Comparison of ENCODE assay signal across 11 mouse cellular contexts in genomic region chr2:73659041-73659440, GRCm38 (mm10).
DNase-seq lines count a peak whose midpoint lies in the region; ATAC-seq and TF ChIP-seq lines count a peak whose summit lies in the region.
"Had no signal": no experiment of that assay in that cellular context is flagged by ENCODE, and none has a peak within 500 bp of the region (broad histone marks: within the 10 kb centered on the region; RNA-seq: fewer than 3 reads in every experiment).

No protein-coding gene starts in this region.

- intact Hi-C loops in gastrocnemius, postnatal 36 days (cut with DNase I) = no loop called here

- no peaks in the 10 kb centered on the region for H3K4me1 ChIP-seq in embryonic facial prominence, embryonic 14.5 days (ENCODE audit: control insufficient read depth, insufficient read depth, low read length)
- peaks cover 30% of the 10 kb centered on the region for H3K4me1 ChIP-seq in embryonic facial prominence, embryonic 10.5 days
- peaks cover 21% of the 10 kb centered on the region; the same call in 1 of the 2 replicates for H3K4me1 ChIP-seq in heart, postnatal 0 days (ENCODE audit: control insufficient read depth, insufficient read depth)
- H3K4me1 ChIP-seq in neural tube, embryonic 13.5 days (replicated peaks) = peaks cover 46% of the 10 kb centered on the region
- no peaks in the 10 kb centered on the region for H3K4me1 ChIP-seq in stomach, postnatal 0 days (replicated peaks; ENCODE audit: control insufficient read depth, insufficient read depth)

- H3K9ac ChIP-seq in embryonic facial prominence, embryonic 14.5 days (ENCODE audit: low read depth, low read length) = no peak overlapping the region
- no peak overlapping the region for H3K9ac ChIP-seq in heart, postnatal 0 days (replicated peaks; ENCODE audit: low read depth, low read length)
- 0 out of 2 replicates have a peak overlapping the region, but pooled peaks have one; percentile 38 for H3K9ac ChIP-seq in neural tube, embryonic 13.5 days
- peak overlapping the region; percentile 0; the same call in 1 of the 2 replicates for H3K9ac ChIP-seq in stomach, postnatal 0 days (ENCODE audit: low read length)

- 0 out of 2 replicates have a peak overlapping the region, but pooled peaks have one; percentile 0 for H3K4me3 ChIP-seq in embryonic facial prominence, embryonic 14.5 days (ENCODE audit: low read depth, low read length)
- H3K4me3 ChIP-seq in embryonic facial prominence, embryonic 10.5 days = no peak overlapping the region
- H3K4me3 ChIP-seq in heart, postnatal 0 days (ENCODE audit: low read depth, low read length) = 0 out of 2 replicates have a peak overlapping the region, but pooled peaks have one; percentile 38
- H3K4me3 ChIP-seq in neural tube, embryonic 13.5 days = no peak overlapping the region
- H3K4me3 ChIP-seq in stomach, postnatal 0 days (ENCODE audit: low read depth, low read length) = no peak overlapping the region; the same call in 1 of the 2 replicates
- H3K4me3 ChIP-seq: limb, embryonic 10.5 days had no signal

- H3K4me2 ChIP-seq in embryonic facial prominence, embryonic 14.5 days (ENCODE audit: low read depth, low read length) = no peak overlapping the region; the same call in 1 of the 2 replicates
- H3K4me2 ChIP-seq in heart, postnatal 0 days (ENCODE audit: low read depth, low read length) = peak overlapping the region; percentile 60
- 0 out of 2 replicates have a peak overlapping the region, but pooled peaks have one; percentile 48 for H3K4me2 ChIP-seq in neural tube, embryonic 13.5 days
- H3K4me2 ChIP-seq in stomach, postnatal 0 days (replicated peaks; ENCODE audit: low read depth) = peak overlapping the region; percentile 47

- no peak for ATAC-seq in embryonic facial prominence, embryonic 14.5 days (ENCODE audit: low read depth)
- no peak for ATAC-seq in heart, postnatal 0 days (ENCODE audit: insufficient read depth, low read depth)
- no peak for ATAC-seq in neural tube, embryonic 13.5 days (ENCODE audit: low read depth)
- ATAC-seq in stomach, postnatal 0 days (ENCODE audit: low FRiP score, low TSS enrichment) = no peak

- no peak for TF ChIP-seq EP300 in heart, postnatal 0 days (IDR thresholded peaks at IDR 0.05; ENCODE audit: low read depth)
- no peak for TF ChIP-seq EP300 in stomach, postnatal 0 days (optimal IDR thresholded peaks at IDR 0.05)

- no peak overlapping the region for H3K27ac ChIP-seq in embryonic facial prominence, embryonic 14.5 days (replicated peaks; ENCODE audit: low read depth, low read length)
- no peak overlapping the region for H3K27ac ChIP-seq in embryonic facial prominence, embryonic 10.5 days (replicated peaks)
- H3K27ac ChIP-seq in heart, postnatal 0 days (ENCODE audit: low read depth) = no peak overlapping the region
- H3K27ac ChIP-seq in neural tube, embryonic 13.5 days (replicated peaks) = no peak overlapping the region; the same call in 1 of the 2 replicates
- no peak overlapping the region for H3K27ac ChIP-seq in stomach, postnatal 0 days (replicated peaks)

- H3K27me3 ChIP-seq in embryonic facial prominence, embryonic 14.5 days (replicated peaks; ENCODE audit: control insufficient read depth, insufficient read depth, low read length) = no peaks in the 10 kb centered on the region
- H3K27me3 ChIP-seq in embryonic facial prominence, embryonic 10.5 days (replicated peaks; ENCODE audit: low read depth, poor library complexity, severe bottlenecking) = no peaks in the 10 kb centered on the region
- H3K27me3 ChIP-seq in heart, postnatal 0 days (ENCODE audit: control insufficient read depth, insufficient read depth, low read length) = no peaks in the 10 kb centered on the region
- no peaks in the 10 kb centered on the region for H3K27me3 ChIP-seq in neural tube, embryonic 13.5 days
- H3K27me3 ChIP-seq in stomach, postnatal 0 days (ENCODE audit: control insufficient read depth, insufficient read depth, low read length) = no peaks in the 10 kb centered on the region

- 66% methylated on average over 8 of the region's 8 CpGs for WGBS in embryonic facial prominence, embryonic 14.5 days
- 87% methylated on average over 8 of the region's 8 CpGs for WGBS in embryonic facial prominence, embryonic 10.5 days
- 69% methylated on average over 8 of the region's 8 CpGs for WGBS in heart, postnatal 0 days
- 61% methylated on average over 8 of the region's 8 CpGs for WGBS in neural tube, embryonic 13.5 days
- WGBS in stomach, postnatal 0 days = 58% methylated on average over 8 of the region's 8 CpGs

- no peaks in the 10 kb centered on the region for H3K9me3 ChIP-seq in embryonic facial prominence, embryonic 14.5 days (ENCODE audit: control insufficient read depth, low read length)
- no peaks in the 10 kb centered on the region for H3K9me3 ChIP-seq in embryonic facial prominence, embryonic 10.5 days
- no peaks in the 10 kb centered on the region for H3K9me3 ChIP-seq in heart, postnatal 0 days (replicated peaks; ENCODE audit: control insufficient read depth, low read length)
- H3K9me3 ChIP-seq in neural tube, embryonic 13.5 days = no peaks in the 10 kb centered on the region
- H3K9me3 ChIP-seq in stomach, postnatal 0 days (ENCODE audit: control insufficient read depth, low read length) = no peaks in the 10 kb centered on the region
- H3K9me3 ChIP-seq: limb, embryonic 10.5 days had no signal

- no peak for TF ChIP-seq CTCF in heart, postnatal 0 days (IDR thresholded peaks at IDR 0.05; ENCODE audit: low read depth)
- TF ChIP-seq CTCF in stomach, postnatal 0 days (IDR thresholded peaks at IDR 0.05; ENCODE audit: low read depth) = no peak

- no peak for DNase-seq in embryonic facial prominence, embryonic 14.5 days (ENCODE audit: low spot score)
- no peak for DNase-seq in embryonic facial prominence, embryonic 10.5 days (ENCODE audit: low spot score)
- DNase-seq in heart, postnatal 0 days (ENCODE audit: low spot score) = no peak
- no peak for DNase-seq in heart, postnatal 4 days
- DNase-seq in neural tube, embryonic 10.5 days (ENCODE audit: extremely low spot score, low spot score) = no peak
- DNase-seq in stomach, postnatal 0 days (ENCODE audit: low spot score) = no peak
- no peak for DNase-seq in gastrocnemius, postnatal 36 days
- DNase-seq: layer of hippocampus, adult 9-11 months; thymus, postnatal 36 days had no signal

- H3K36me3 ChIP-seq in embryonic facial prominence, embryonic 14.5 days (ENCODE audit: control insufficient read depth, insufficient read depth, low read length) = no peaks in the 10 kb centered on the region
- H3K36me3 ChIP-seq in embryonic facial prominence, embryonic 10.5 days (replicated peaks) = no peaks in the 10 kb centered on the region
- no peaks in the 10 kb centered on the region for H3K36me3 ChIP-seq in heart, postnatal 0 days (replicated peaks; ENCODE audit: control insufficient read depth, insufficient read depth, low read length)
- no peaks in the 10 kb centered on the region for H3K36me3 ChIP-seq in neural tube, embryonic 13.5 days
- H3K36me3 ChIP-seq in stomach, postnatal 0 days (ENCODE audit: control insufficient read depth, insufficient read depth, low read length) = no peaks in the 10 kb centered on the region
- H3K36me3 ChIP-seq: limb, embryonic 10.5 days had no signal

Comparison
In these comparisons a context has a peak if more than half of its experiments do, and no peak if none do; other contexts are left out.
1. H3K4me3 ChIP-seq: peak in embryonic facial prominence, embryonic 14.5 days (single experiment) and heart, postnatal 0 days (single experiment); none in embryonic facial prominence, embryonic 10.5 days (single experiment), neural tube, embryonic 13.5 days (single experiment) and stomach, postnatal 0 days (single experiment).
2. H3K9ac ChIP-seq: peak in neural tube, embryonic 13.5 days (single experiment) and stomach, postnatal 0 days (single experiment); none in embryonic facial prominence, embryonic 14.5 days (single experiment) and heart, postnatal 0 days (single experiment).